Mouse (Mus musculus): ENCODE results near the gene Iqsec2. TPM values are rescaled to one million over a fixed set of nuclear protein-coding genes. Genes with fewer than 3 reads are reported as not detected.

The Iqsec2 gene
- polyA plus RNA-seq, 1 experiment from 2014 or later, result 9.2 TPM

GRCm38 (mm10) chrX:152187151-152187550 is 43.1 kb downstream of the Iqsec2 start:
- H3K4me1 ChIP-seq, result no peaks in the 10 kb centered on the region
- ATAC-seq (ENCODE audit: low FRiP score), result no peak
- no peak overlapping the region for H3K27ac ChIP-seq (replicated peaks)
- H3K9ac ChIP-seq (replicated peaks), result no peak overlapping the region
- H3K36me3 ChIP-seq, result no peaks in the 10 kb centered on the region
- no peaks in the 10 kb centered on the region for H3K9me3 ChIP-seq (replicated peaks)
- no peak overlapping the region for H3K4me2 ChIP-seq
- peaks cover 41% of the 10 kb centered on the region for H3K27me3 ChIP-seq (replicated peaks)
- H3K4me3 ChIP-seq (replicated peaks), result no peak overlapping the region

GRCm38 (mm10) chrX:152191266-152191665 is 47.2 kb downstream of the Iqsec2 start:
- H3K9me3 ChIP-seq (replicated peaks), result no peaks in the 10 kb centered on the region
- no peak overlapping the region for H3K27ac ChIP-seq (replicated peaks)
- no peak overlapping the region for H3K9ac ChIP-seq (replicated peaks)
- H3K4me1 ChIP-seq, result no peaks in the 10 kb centered on the region
- WGBS, result 77% methylated on average over 1 of the region's 1 CpGs
- no peaks in the 10 kb centered on the region for H3K36me3 ChIP-seq
- peaks cover 64% of the 10 kb centered on the region for H3K27me3 ChIP-seq (replicated peaks)
- no peak for ATAC-seq (ENCODE audit: low FRiP score)
- no peak overlapping the region for H3K4me2 ChIP-seq
- no peak overlapping the region for H3K4me3 ChIP-seq (replicated peaks)

GRCm38 (mm10) chrX:152197814-152198648 is 54.0 kb downstream of the Iqsec2 start:
- Histone ChIP-seq H3K4me1 (peaks cover 29% of the 10 kb centered on the region), H3K9me3 (replicated peaks) (no peaks in the 10 kb centered on the region), H3K27ac (replicated peaks) (peak overlapping the region; percentile 76), H3K36me3 (no peaks in the 10 kb centered on the region), H3K4me3 (replicated peaks) (no peak overlapping the region), H3K27me3 (replicated peaks) (peaks cover 77% of the 10 kb centered on the region), H3K4me2 (no peak overlapping the region), H3K9ac (replicated peaks) (no peak overlapping the region)
- peak; percentile 85 for ATAC-seq (ENCODE audit: low FRiP score)
- 28% methylated on average over 1 of the region's 1 CpGs for WGBS

- H3K27ac ChIP-seq (replicated peaks), result no peak overlapping the region
- WGBS, result 34% methylated on average over 4 of the region's 4 CpGs
- H3K9ac ChIP-seq (replicated peaks), result no peak overlapping the region
- H3K36me3 ChIP-seq, result no peaks in the 10 kb centered on the region
- ATAC-seq (ENCODE audit: low FRiP score), result no peak
- no peak overlapping the region for H3K4me3 ChIP-seq (replicated peaks)
- peaks cover 28% of the 10 kb centered on the region for H3K4me1 ChIP-seq
- H3K4me2 ChIP-seq, result no peak overlapping the region
- no peaks in the 10 kb centered on the region for H3K9me3 ChIP-seq (replicated peaks)
- H3K27me3 ChIP-seq (replicated peaks), result peaks cover 71% of the 10 kb centered on the region
Observed at GRCm38 (mm10) chrX:152201737-152202421, 57.8 kb downstream of the Iqsec2 start.

- 27% methylated on average over 8 of the region's 8 CpGs for WGBS
- Histone ChIP-seq H3K27me3 (replicated peaks) (peaks cover 73% of the 10 kb centered on the region), H3K27ac (replicated peaks) (no peak overlapping the region), H3K9ac (replicated peaks) (no peak overlapping the region), H3K4me3 (replicated peaks) (no peak overlapping the region), H3K4me2 (no peak overlapping the region), H3K4me1 (peaks cover 21% of the 10 kb centered on the region), H3K36me3 (no peaks in the 10 kb centered on the region), H3K9me3 (replicated peaks) (no peaks in the 10 kb centered on the region)
- ATAC-seq (ENCODE audit: low FRiP score), result no peak
Observed at GRCm38 (mm10) chrX:152202422-152203103, 58.5 kb downstream of the Iqsec2 start.

- no peak overlapping the region for H3K4me3 ChIP-seq (replicated peaks)
- H3K27me3 ChIP-seq (replicated peaks), result peaks cover 74% of the 10 kb centered on the region
- no peak for ATAC-seq (ENCODE audit: low FRiP score)
- peaks cover 14% of the 10 kb centered on the region for H3K4me1 ChIP-seq
- H3K36me3 ChIP-seq, result no peaks in the 10 kb centered on the region
- H3K9ac ChIP-seq (replicated peaks), result no peak overlapping the region
- no peak overlapping the region for H3K4me2 ChIP-seq
- no peak overlapping the region for H3K27ac ChIP-seq (replicated peaks)
- H3K9me3 ChIP-seq (replicated peaks), result no peaks in the 10 kb centered on the region
- WGBS, result 42% methylated on average over 4 of the region's 4 CpGs
Observed at GRCm38 (mm10) chrX:152203247-152203646, 59.2 kb downstream of the Iqsec2 start.

- Histone ChIP-seq H3K4me3 (replicated peaks) (no peak overlapping the region), H3K9me3 (replicated peaks) (no peaks in the 10 kb centered on the region), H3K27me3 (replicated peaks) (peaks cover 75% of the 10 kb centered on the region), H3K4me1 (peaks cover 8% of the 10 kb centered on the region; the same call in 1 of the 2 replicates), H3K27ac (replicated peaks) (no peak overlapping the region), H3K9ac (replicated peaks) (no peak overlapping the region), H3K36me3 (no peaks in the 10 kb centered on the region), H3K4me2 (no peak overlapping the region)
- ATAC-seq (ENCODE audit: low FRiP score), result no peak
- 100% methylated on average over 1 of the region's 1 CpGs for WGBS
Observed at GRCm38 (mm10) chrX:152205486-152205885, 61.4 kb downstream of the Iqsec2 start.

- Histone ChIP-seq H3K9me3 (replicated peaks) (no peaks in the 10 kb centered on the region), H3K9ac (replicated peaks) (no peak overlapping the region), H3K36me3 (no peaks in the 10 kb centered on the region; the same call in 1 of the 2 replicates), H3K27ac (replicated peaks) (no peak overlapping the region), H3K27me3 (replicated peaks) (peaks cover 76% of the 10 kb centered on the region), H3K4me3 (replicated peaks) (no peak overlapping the region), H3K4me2 (no peak overlapping the region), H3K4me1 (no peaks in the 10 kb centered on the region)
- WGBS, result 83% methylated on average over 1 of the region's 1 CpGs
- no peak for ATAC-seq (ENCODE audit: low FRiP score)
Observed at GRCm38 (mm10) chrX:152214703-152215102, 70.6 kb downstream of the Iqsec2 start.

GRCm38 (mm10) chrX:152218529-152218928 is 74.5 kb downstream of the Iqsec2 start:
- H3K4me1 ChIP-seq, result no peaks in the 10 kb centered on the region
- WGBS, result 92% methylated on average over 2 of the region's 2 CpGs
- no peak overlapping the region for H3K27ac ChIP-seq (replicated peaks)
- H3K9ac ChIP-seq (replicated peaks), result no peak overlapping the region
- no peak overlapping the region for H3K4me3 ChIP-seq (replicated peaks)
- H3K4me2 ChIP-seq, result no peak overlapping the region
- peaks cover 77% of the 10 kb centered on the region for H3K27me3 ChIP-seq (replicated peaks)
- H3K9me3 ChIP-seq (replicated peaks), result no peaks in the 10 kb centered on the region
- no peak for ATAC-seq (ENCODE audit: low FRiP score)
- H3K36me3 ChIP-seq, result peaks cover 2% of the 10 kb centered on the region; the same call in 1 of the 2 replicates

GRCm38 (mm10) chrX:152221721-152222120 is 77.7 kb downstream of the Iqsec2 start:
- no peak overlapping the region for H3K27ac ChIP-seq (replicated peaks)
- H3K9ac ChIP-seq (replicated peaks), result no peak overlapping the region
- ATAC-seq (ENCODE audit: low FRiP score), result no peak
- no peak overlapping the region for H3K4me3 ChIP-seq (replicated peaks)
- peaks cover 2% of the 10 kb centered on the region; the same call in 1 of the 2 replicates for H3K36me3 ChIP-seq
- 83% methylated on average over 4 of the region's 4 CpGs for WGBS
- peaks cover 87% of the 10 kb centered on the region for H3K27me3 ChIP-seq (replicated peaks)
- no peaks in the 10 kb centered on the region for H3K9me3 ChIP-seq (replicated peaks)
- no peak overlapping the region for H3K4me2 ChIP-seq
- no peaks in the 10 kb centered on the region for H3K4me1 ChIP-seq

- Histone ChIP-seq H3K4me3 (replicated peaks) (no peak overlapping the region), H3K36me3 (peaks cover 2% of the 10 kb centered on the region; the same call in 1 of the 2 replicates), H3K4me1 (no peaks in the 10 kb centered on the region), H3K9ac (replicated peaks) (no peak overlapping the region), H3K9me3 (replicated peaks) (no peaks in the 10 kb centered on the region), H3K27ac (replicated peaks) (no peak overlapping the region), H3K27me3 (replicated peaks) (peaks cover 87% of the 10 kb centered on the region), H3K4me2 (no peak overlapping the region)
- WGBS, result 63% methylated on average over 9 of the region's 9 CpGs
- no peak for ATAC-seq (ENCODE audit: low FRiP score)
Observed at GRCm38 (mm10) chrX:152222226-152222625, 78.2 kb downstream of the Iqsec2 start.

Measured in neural tube, embryonic 15.5 days (tissue).